Mouse (Mus musculus): ENCODE measurements at regions not wholly inside any gene's neighbourhood (a gene's known extent, or its start where the extent isn't known, plus 50 kb on each side); places are given as distances from the start of the nearest gene placed in this dataset.

DNA sequence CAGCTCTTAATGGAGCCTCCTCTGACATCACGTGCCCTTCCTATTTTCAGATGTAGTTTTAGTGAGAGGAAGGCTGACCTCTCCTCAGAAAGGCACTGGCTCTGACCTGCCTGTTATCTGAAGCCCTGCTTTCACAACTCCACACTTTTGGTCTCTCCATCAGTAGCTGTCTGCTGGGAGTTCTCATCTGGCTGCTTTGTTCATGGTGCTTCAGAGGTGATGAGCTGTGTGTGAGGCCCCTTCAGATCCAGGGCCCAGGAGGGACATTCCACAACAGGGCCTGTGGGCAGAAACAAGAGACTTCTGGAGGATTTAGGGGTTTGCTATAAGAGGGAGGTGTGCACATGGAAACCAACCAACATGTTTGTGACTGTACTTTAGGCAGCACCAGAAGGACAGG lies 50.8 kb upstream of the Fhl2 start:
- TF ChIP-seq CTCF (IDR thresholded peaks at IDR 0.05; ENCODE audit: low read depth, low read length) (no peak), POLR2A (IDR thresholded peaks at IDR 0.05; ENCODE audit: borderline replicate concordance, low read depth, low read length) (no peak)
